Mouse (Mus musculus) bone marrow, adult 2 months (tissue): ENCODE measurements at regions not wholly inside any gene's neighbourhood (a gene's known extent, or its start where the extent isn't known, plus 50 kb on each side); places are given as distances from the start of the nearest gene placed in this dataset.
"Not testable (repeated sequence)": the region's sequence is repeated elsewhere in the genome, so short reads cannot be mapped to it uniquely, and the experiment has no call there.

ENCODE experiments used
- H3K27ac ChIP-seq: fragments of 200-500 bp; 2 replicates; pipeline ENCODE4 v1.5.1; 2012; ENCODE audit warnings: low read depth, mild to moderate bottlenecking, control low read depth, inconsistent platforms, low read length; ENCODE audit not compliant: control insufficient read depth, poor library complexity, insufficient read depth
- H3K4me1 ChIP-seq: fragments of 200-500 bp; 2 replicates; pipeline ENCODE4 v1.6.1; 2011; ENCODE audit warnings: low read length; ENCODE audit not compliant: control insufficient read depth, insufficient read depth
- H3K4me3 ChIP-seq: fragments of 200-500 bp; replicated peaks from 2 replicates; pipeline ENCODE3; 2011; ENCODE audit warnings: mild to moderate bottlenecking, low read depth, low read length, control low read depth; ENCODE audit not compliant: control insufficient read depth
- WGBS: fragments of 180-500 bp; shearing (Covaris S2); methylation state at CpG from one replicate; pipeline ENCODE4 v1.1.7; 2018; 5-methylcytosine and 5-hydroxymethylcytosine counted together

GRCm38 (mm10) chr14:53255962-53256361 is 760.4 kb upstream of the Olfr1507 start:
- H3K4me1 ChIP-seq, H3K4me3 ChIP-seq: not testable (repeated sequence)
- WGBS = no CpG with 5 or more reads among the region's 3 CpGs

GRCm38 (mm10) chr14:53253470-53253869 is 757.9 kb upstream of the Olfr1507 start:
- not testable (repeated sequence) for H3K4me3 ChIP-seq, H3K27ac ChIP-seq, H3K4me1 ChIP-seq

More at GRCm38 (mm10) chr14:53255962-53256361, 760.4 kb upstream of the Olfr1507 start:
- not testable (repeated sequence) for H3K27ac ChIP-seq

- not testable (repeated sequence) for H3K27ac ChIP-seq, H3K4me1 ChIP-seq, H3K4me3 ChIP-seq
- no CpG with 5 or more reads among the region's 6 CpGs for WGBS
Measured at GRCm38 (mm10) chr14:53231142-53231541, 735.6 kb upstream of the Olfr1507 start.

GRCm38 (mm10) chr14:53224789-53225188 is 729.2 kb upstream of the Olfr1507 start:
- WGBS = no CpG with 5 or more reads among the region's 1 CpGs
- H3K4me1 ChIP-seq, H3K27ac ChIP-seq, H3K4me3 ChIP-seq: not testable (repeated sequence)

GRCm38 (mm10) chr14:53210554-53210953 is 715.0 kb upstream of the Olfr1507 start:
- WGBS = no CpG with 5 or more reads among the region's 3 CpGs
- H3K27ac ChIP-seq = not testable (repeated sequence)

GRCm38 (mm10) chr14:53209258-53209657 is 713.7 kb upstream of the Olfr1507 start:
- not testable (repeated sequence) for H3K4me3 ChIP-seq, H3K27ac ChIP-seq, H3K4me1 ChIP-seq

More at GRCm38 (mm10) chr14:53210554-53210953, 715.0 kb upstream of the Olfr1507 start:
- H3K4me3 ChIP-seq, H3K4me1 ChIP-seq: not testable (repeated sequence)

- WGBS = no CpG with 5 or more reads among the region's 3 CpGs
- not testable (repeated sequence) for H3K4me3 ChIP-seq, H3K4me1 ChIP-seq, H3K27ac ChIP-seq
Measured at GRCm38 (mm10) chr14:53190931-53191330, 695.4 kb upstream of the Olfr1507 start.

GRCm38 (mm10) chr14:53174099-53174498 is 678.5 kb upstream of the Olfr1507 start:
- not testable (repeated sequence) for H3K4me3 ChIP-seq, H3K4me1 ChIP-seq, H3K27ac ChIP-seq

- not testable (repeated sequence) for H3K27ac ChIP-seq, H3K4me3 ChIP-seq, H3K4me1 ChIP-seq
- WGBS = no CpG with 5 or more reads among the region's 2 CpGs
Measured at GRCm38 (mm10) chr14:53166327-53166726, 670.8 kb upstream of the Olfr1507 start.

GRCm38 (mm10) chr14:53159012-53159411 is 663.5 kb upstream of the Olfr1507 start:
- WGBS = no CpG with 5 or more reads among the region's 2 CpGs
- H3K4me1 ChIP-seq, H3K27ac ChIP-seq, H3K4me3 ChIP-seq: not testable (repeated sequence)

- H3K27ac ChIP-seq, H3K4me1 ChIP-seq, H3K4me3 ChIP-seq: not testable (repeated sequence)
Measured at GRCm38 (mm10) chr14:53134783-53135182, 639.2 kb upstream of the Olfr1507 start.
